Mouse (Mus musculus) hindbrain, embryonic 14.5 days (tissue): Measurements from ENCODE around the gene H2-Q2. TPM values are rescaled to one million over a fixed set of nuclear protein-coding genes. Genes with fewer than 3 reads are reported as not detected.
A peak's percentile ranks its signal among the peaks of the same experiment; 100 is the strongest.
"Not testable (repeated sequence)": the region's sequence is repeated elsewhere in the genome, so short reads cannot be mapped to it uniquely, and the experiment has no call there.

ENCODE experiments used
- ATAC-seq: fragments of 200-750 bp; cut with Nextera tagmentation; 2 replicates; pipeline ENCODE4 v1.8.0; 2017; ENCODE audit warnings: moderate number of reproducible peaks, mild to moderate bottlenecking, moderate TSS enrichment, moderate library complexity; ENCODE audit not compliant: low FRiP score
- DNase-seq: peaks from one replicate; pipeline ENCODE4 v3.0.0-alpha.2; 2015; ENCODE audit warnings: low spot score
- H3K27ac ChIP-seq: fragments of 300-500 bp; sonication (generic); 2 replicates; pipeline ENCODE4 v1.5.1; 2014; ENCODE audit warnings: mild to moderate bottlenecking, moderate library complexity
- H3K27me3 ChIP-seq: fragments of 300-500 bp; sonication (generic); 2 replicates; pipeline ENCODE4 v1.6.1; 2014; ENCODE audit warnings: mild to moderate bottlenecking, low read length, mixed read lengths; ENCODE audit not compliant: control insufficient read depth, insufficient read depth
- H3K36me3 ChIP-seq: fragments of 300-500 bp; sonication (generic); replicated peaks from 2 replicates; pipeline ENCODE4 v1.6.1; 2014; ENCODE audit not compliant: control insufficient read depth, insufficient read depth
- H3K4me1 ChIP-seq: fragments of 300-500 bp; sonication (generic); replicated peaks from 2 replicates; pipeline ENCODE4 v1.6.1; 2014; ENCODE audit warnings: antibody characterized with exemption, low read length, mixed read lengths; ENCODE audit not compliant: control insufficient read depth, insufficient read depth
- H3K4me2 ChIP-seq: fragments of 300-500 bp; sonication (generic); replicated peaks from 2 replicates; pipeline ENCODE4 v1.6.1; 2014; ENCODE audit warnings: mild to moderate bottlenecking, moderate library complexity
- H3K4me3 ChIP-seq: fragments of 300-500 bp; sonication (generic); replicated peaks from 2 replicates; pipeline ENCODE4 v1.5.1; 2014; ENCODE audit warnings: mild to moderate bottlenecking, low read length
- H3K9ac ChIP-seq: fragments of 300-500 bp; sonication (generic); 2 replicates; pipeline ENCODE4 v1.6.1; 2014
- H3K9me3 ChIP-seq: fragments of 300-500 bp; sonication (generic); 2 replicates; pipeline ENCODE4 v1.6.1; 2016; ENCODE audit warnings: low read length; ENCODE audit not compliant: control insufficient read depth
- WGBS: fragments of 180-500 bp; shearing (Covaris S2); extraction: QIAGEN DNeasy Blood & Tissue Kit; methylation state at CpG from one replicate; pipeline ENCODE4 v1.1.7; 2014; 5-methylcytosine and 5-hydroxymethylcytosine counted together
- polyA plus RNA-seq: library from polyadenylated mRNA; unstranded; fragments of >200 nt; fragmentation: Nextera tagmentation; extraction: Ambion mirVana; gene quantifications from 2 replicates; pipeline ENCODE4 v1.2.1, GENCODE M21; 2014

The H2-Q2 gene
- polyA plus RNA-seq, 1 experiment from 2014 or later: 3.1 TPM

GRCm38 (mm10) chr17:35357086-35357485, 15.0 kb downstream of the H2-Q2 start:
- no peak overlapping the region for H3K4me2 ChIP-seq
- no peaks in the 10 kb centered on the region for H3K9me3 ChIP-seq
- DNase-seq (no peak), ATAC-seq (no peak)
- WGBS: 38% methylated on average over 1 of the region's 1 CpGs
- H3K4me1 ChIP-seq: peaks cover 3% of the 10 kb centered on the region; the same call in 1 of the 2 replicates
- H3K27me3 ChIP-seq: peaks cover 14% of the 10 kb centered on the region
- no peak overlapping the region for H3K27ac ChIP-seq
- H3K36me3 ChIP-seq: no peaks in the 10 kb centered on the region
- no peak overlapping the region for H3K4me3 ChIP-seq
- no peak overlapping the region for H3K9ac ChIP-seq

GRCm38 (mm10) chr17:35358763-35359469, 16.9 kb downstream of the H2-Q2 start:
- no peaks in the 10 kb centered on the region for H3K36me3 ChIP-seq
- 0 out of 2 replicates have a peak, but pooled peaks cover 4% of the 10 kb centered on the region for H3K9me3 ChIP-seq
- DNase-seq (no peak), ATAC-seq (no peak)
- H3K4me2 ChIP-seq: peak overlapping the region; percentile 52
- peaks cover 3% of the 10 kb centered on the region; the same call in 1 of the 2 replicates for H3K4me1 ChIP-seq
- H3K27me3 ChIP-seq: peaks cover 14% of the 10 kb centered on the region
- 8% methylated on average over 38 of the region's 38 CpGs for WGBS
- H3K9ac ChIP-seq: peak overlapping the region; percentile 18; the same call in 1 of the 2 replicates
- peak overlapping the region; percentile 29 for H3K4me3 ChIP-seq
- no peak overlapping the region for H3K27ac ChIP-seq

GRCm38 (mm10) chr17:35359470-35359862, 17.4 kb downstream of the H2-Q2 start:
- H3K27me3 ChIP-seq: peaks cover 14% of the 10 kb centered on the region
- H3K4me3 ChIP-seq: peak overlapping the region; percentile 29
- ATAC-seq: no peak
- no peak overlapping the region for H3K27ac ChIP-seq
- DNase-seq: no peak
- 16% methylated on average over 21 of the region's 21 CpGs for WGBS
- peak overlapping the region; percentile 18; the same call in 1 of the 2 replicates for H3K9ac ChIP-seq
- 0 out of 2 replicates have a peak, but pooled peaks cover 4% of the 10 kb centered on the region for H3K9me3 ChIP-seq
- H3K4me1 ChIP-seq: peaks cover 3% of the 10 kb centered on the region; the same call in 1 of the 2 replicates
- H3K36me3 ChIP-seq: no peaks in the 10 kb centered on the region
- H3K4me2 ChIP-seq: peak overlapping the region; percentile 52

GRCm38 (mm10) chr17:35379369-35379728, 37.3 kb downstream of the H2-Q2 start, which contains the start of gene H2-Q4:
Gene H2-Q4 (plus strand): TSS chr17:35379617.
- Histone ChIP-seq H3K4me3 (peak within 1 kb of the TSS; percentile 50), H3K27me3 (peaks cover 15% of the 10 kb centered on the region; the same call in 1 of the 2 replicates), H3K27ac (no peak within 1 kb of the TSS), H3K36me3 (no peaks in the 10 kb centered on the region), H3K4me1 (peaks cover 4% of the 10 kb centered on the region), H3K4me2 (peak within 1 kb of the TSS; percentile 93), H3K9me3 (no peaks in the 10 kb centered on the region), H3K9ac (peak within 1 kb of the TSS; percentile 49)
- peak; percentile 69 for ATAC-seq
- peak; percentile 70 for DNase-seq
- WGBS: 0% methylated on average over 16 of the region's 16 CpGs

GRCm38 (mm10) chr17:35379729-35380451, 37.8 kb downstream of the H2-Q2 start:
- Histone ChIP-seq H3K9me3 (no peaks in the 10 kb centered on the region), H3K4me3 (peak overlapping the region; percentile 50), H3K27me3 (peaks cover 15% of the 10 kb centered on the region; the same call in 1 of the 2 replicates), H3K36me3 (no peaks in the 10 kb centered on the region), H3K9ac (peak overlapping the region; percentile 49), H3K4me1 (peaks cover 4% of the 10 kb centered on the region), H3K27ac (no peak overlapping the region), H3K4me2 (peak overlapping the region; percentile 93)
- WGBS: under 1% methylated on average over 66 of the region's 70 CpGs
- ATAC-seq: peak; percentile 37; the same call in 1 of the 2 replicates
- DNase-seq: peak; percentile 24

- 6% methylated on average over 7 of the region's 7 CpGs for WGBS
- peak; percentile 37 for DNase-seq
- not testable (repeated sequence) for H3K4me2 ChIP-seq, H3K9ac ChIP-seq, H3K4me1 ChIP-seq, H3K9me3 ChIP-seq, H3K27me3 ChIP-seq, H3K4me3 ChIP-seq, ATAC-seq, H3K36me3 ChIP-seq, H3K27ac ChIP-seq
Measured at GRCm38 (mm10) chr17:35389796-35390195, 47.8 kb downstream of the H2-Q2 start.

GRCm38 (mm10) chr17:35392671-35393070, 50.6 kb downstream of the H2-Q2 start:
- H3K4me1 ChIP-seq, H3K9ac ChIP-seq, H3K4me2 ChIP-seq, H3K27me3 ChIP-seq, H3K9me3 ChIP-seq, H3K27ac ChIP-seq, ATAC-seq, H3K4me3 ChIP-seq, H3K36me3 ChIP-seq: not testable (repeated sequence)
- WGBS: 80% methylated on average over 2 of the region's 2 CpGs
- DNase-seq: peak; percentile 2

GRCm38 (mm10) chr17:35393864-35394800, 52.1 kb downstream of the H2-Q2 start:
- H3K27me3 ChIP-seq, H3K4me1 ChIP-seq, H3K9me3 ChIP-seq, H3K27ac ChIP-seq, H3K9ac ChIP-seq, H3K36me3 ChIP-seq: not testable (repeated sequence)
- peak overlapping the region; percentile 49 for H3K4me2 ChIP-seq
- ATAC-seq (peak; percentile 80), DNase-seq (peak; percentile 17)
- H3K4me3 ChIP-seq: peak overlapping the region; percentile 25
- 2% methylated on average over 52 of the region's 75 CpGs for WGBS
